In the genomic region with DNA sequence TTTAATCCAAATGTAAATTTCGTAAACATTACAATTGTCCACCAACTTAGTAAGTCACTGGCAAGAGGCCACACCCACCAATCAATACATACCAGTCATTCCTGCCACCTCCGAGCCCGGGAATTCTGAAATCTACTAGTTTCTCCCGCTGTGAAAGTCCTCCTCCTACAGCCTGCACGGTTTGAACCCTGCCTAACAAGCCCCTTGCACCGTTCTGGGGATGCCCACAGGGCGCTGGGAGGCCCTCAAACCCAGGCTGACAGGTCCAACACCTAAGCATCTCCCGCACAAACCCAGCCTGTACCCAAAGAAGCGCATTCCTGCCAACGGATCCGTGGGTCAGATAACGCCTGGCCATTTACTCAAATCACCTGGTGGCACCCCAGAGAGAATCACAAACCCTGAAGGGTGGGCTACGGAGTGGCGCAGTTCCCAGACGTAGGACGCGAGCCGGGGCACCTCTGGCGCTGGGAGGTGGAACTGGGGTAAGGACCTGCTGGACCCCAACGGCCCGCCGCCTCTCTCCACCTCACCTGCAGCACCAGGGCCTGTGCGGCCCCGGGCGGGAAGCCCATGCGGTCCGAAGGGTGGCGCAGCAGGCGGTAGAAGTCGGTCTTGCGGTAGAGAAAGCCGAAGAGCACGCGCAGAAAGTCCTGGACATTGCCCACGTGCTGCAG, we compare ENCODE assay signal across 8 mouse cellular contexts. TPM values are rescaled to one million over a fixed set of nuclear protein-coding genes. Genes with fewer than 3 reads are reported as not detected.
DNase-seq lines count a peak whose midpoint lies in the region; ATAC-seq and TF ChIP-seq lines count a peak whose summit lies in the region.

A730071L15Rik (plus strand) TSS at position 620 of the 677 bp plus-strand sequence.

- peak; percentile 66 for ATAC-seq in heart, embryonic 11.5 days (replicated peaks; ENCODE audit: insufficient number of reproducible peaks, low FRiP score, low TSS enrichment)
- peak; percentile 67 for ATAC-seq in hindbrain, embryonic 16.5 days

- TF ChIP-seq CTCF in ES-Bruce4 (IDR thresholded peaks at IDR 0.05; ENCODE audit: low read depth, low read length) = no peak

- H3K4me1 ChIP-seq in heart, embryonic 11.5 days (ENCODE audit: control insufficient read depth, insufficient read depth, low read length) = peaks cover 14% of the 10 kb centered on the region
- peaks cover 4% of the 10 kb centered on the region for H3K4me1 ChIP-seq in ES-Bruce4 (ENCODE audit: control insufficient read depth, insufficient read depth, low read length)
- peaks cover 22% of the 10 kb centered on the region for H3K4me1 ChIP-seq in embryonic facial prominence, embryonic 10.5 days
- H3K4me1 ChIP-seq in hindbrain, embryonic 16.5 days (ENCODE audit: control insufficient read depth, insufficient read depth, low read depth, low read length) = peaks cover 18% of the 10 kb centered on the region
- H3K4me1 ChIP-seq in midbrain, embryonic 10.5 days = peaks cover 21% of the 10 kb centered on the region

- H3K4me3 ChIP-seq in heart, embryonic 11.5 days (ENCODE audit: low read depth, low read length) = peak within 1 kb of the TSS; percentile 97
- H3K4me3 ChIP-seq in ES-Bruce4 (ENCODE audit: low read depth, low read length) = peak within 1 kb of the TSS; percentile 76
- H3K4me3 ChIP-seq in embryonic facial prominence, embryonic 10.5 days = peak within 1 kb of the TSS; percentile 79
- peak within 1 kb of the TSS; percentile 75 for H3K4me3 ChIP-seq in hindbrain, embryonic 16.5 days (ENCODE audit: low read length)
- H3K4me3 ChIP-seq in midbrain, embryonic 10.5 days = peak within 1 kb of the TSS; percentile 99

- peak within 1 kb of the TSS; percentile 96 for H3K4me2 ChIP-seq in heart, embryonic 11.5 days
- H3K4me2 ChIP-seq in hindbrain, embryonic 16.5 days (ENCODE audit: low read length) = peak within 1 kb of the TSS; percentile 79

- TF ChIP-seq EP300 in ES-Bruce4 (IDR thresholded peaks at IDR 0.05; ENCODE audit: insufficient read depth, low read depth, low read length) = no peak

- peak within 1 kb of the TSS; percentile 90 for H3K9ac ChIP-seq in heart, embryonic 11.5 days (ENCODE audit: low read depth, low read length)
- peak within 1 kb of the TSS; percentile 85 for H3K9ac ChIP-seq in ES-Bruce4 (ENCODE audit: low read depth, poor library complexity, severe bottlenecking)
- peak within 1 kb of the TSS; percentile 83 for H3K9ac ChIP-seq in hindbrain, embryonic 16.5 days (ENCODE audit: low read depth, low read length)

- H3K27ac ChIP-seq in heart, embryonic 11.5 days (ENCODE audit: low read depth, low read length) = peak within 1 kb of the TSS; percentile 90
- H3K27ac ChIP-seq in ES-Bruce4 (ENCODE audit: insufficient read depth, low read length) = peak within 1 kb of the TSS; percentile 59
- peak within 1 kb of the TSS; percentile 95 for H3K27ac ChIP-seq in embryonic facial prominence, embryonic 10.5 days (replicated peaks)
- H3K27ac ChIP-seq in hindbrain, embryonic 16.5 days (ENCODE audit: low read depth, low read length) = peak within 1 kb of the TSS; percentile 97
- peak within 1 kb of the TSS; percentile 96 for H3K27ac ChIP-seq in midbrain, embryonic 10.5 days (replicated peaks)

- no peaks in the 10 kb centered on the region for H3K36me3 ChIP-seq in heart, embryonic 11.5 days (ENCODE audit: control insufficient read depth, insufficient read depth, low read length)
- H3K36me3 ChIP-seq in ES-Bruce4 (ENCODE audit: control insufficient read depth, insufficient read depth, low read length, poor library complexity, severe bottlenecking) = peaks cover under 1% of the 10 kb centered on the region; the same call in 1 of the 2 replicates
- H3K36me3 ChIP-seq in embryonic facial prominence, embryonic 10.5 days (replicated peaks) = peaks cover 17% of the 10 kb centered on the region; the same call in 1 of the 2 replicates
- no peaks in the 10 kb centered on the region for H3K36me3 ChIP-seq in hindbrain, embryonic 16.5 days (ENCODE audit: control insufficient read depth, insufficient read depth, low read length)
- peaks cover 15% of the 10 kb centered on the region for H3K36me3 ChIP-seq in midbrain, embryonic 10.5 days

- DNase-seq in heart, postnatal 4 days = no peak
- DNase-seq in embryonic facial prominence, embryonic 10.5 days (ENCODE audit: low spot score) = no peak
- DNase-seq in midbrain, embryonic 10.5 days (ENCODE audit: low spot score) = no peak
- no peak for DNase-seq in urinary bladder, postnatal 4 days (ENCODE audit: low spot score in 2 of 2)
- no peak for DNase-seq in layer of hippocampus, adult 9-11 months

- no peaks in the 10 kb centered on the region for H3K9me3 ChIP-seq in heart, embryonic 11.5 days (replicated peaks; ENCODE audit: control insufficient read depth, low read length)
- H3K9me3 ChIP-seq in ES-Bruce4 (replicated peaks; ENCODE audit: control insufficient read depth, insufficient read depth, low read length, poor library complexity, severe bottlenecking) = no peaks in the 10 kb centered on the region
- no peaks in the 10 kb centered on the region for H3K9me3 ChIP-seq in embryonic facial prominence, embryonic 10.5 days
- no peaks in the 10 kb centered on the region for H3K9me3 ChIP-seq in hindbrain, embryonic 16.5 days (ENCODE audit: control insufficient read depth, low read length)
- H3K9me3 ChIP-seq in midbrain, embryonic 10.5 days (replicated peaks) = no peaks in the 10 kb centered on the region

- H3K27me3 ChIP-seq in heart, embryonic 11.5 days (ENCODE audit: control insufficient read depth, insufficient read depth, low read length) = no peaks in the 10 kb centered on the region
- H3K27me3 ChIP-seq in ES-Bruce4 (ENCODE audit: control insufficient read depth, insufficient read depth, low read length, poor library complexity, severe bottlenecking) = no peaks in the 10 kb centered on the region
- H3K27me3 ChIP-seq in embryonic facial prominence, embryonic 10.5 days (replicated peaks; ENCODE audit: low read depth, poor library complexity, severe bottlenecking) = no peaks in the 10 kb centered on the region
- no peaks in the 10 kb centered on the region for H3K27me3 ChIP-seq in hindbrain, embryonic 16.5 days (replicated peaks; ENCODE audit: control insufficient read depth, insufficient read depth, low read length)
- H3K27me3 ChIP-seq in midbrain, embryonic 10.5 days (ENCODE audit: low read depth, poor library complexity, severe bottlenecking) = no peaks in the 10 kb centered on the region

- 2% methylated on average over 35 of the region's 35 CpGs for WGBS in heart, embryonic 11.5 days (ENCODE audit: insufficient replicate concordance)
- WGBS in embryonic facial prominence, embryonic 10.5 days = 1% methylated on average over 35 of the region's 35 CpGs
- WGBS in hindbrain, embryonic 16.5 days = 1% methylated on average over 35 of the region's 35 CpGs
- 2% methylated on average over 35 of the region's 35 CpGs for WGBS in midbrain, embryonic 10.5 days

- TF ChIP-seq POLR2A in ES-Bruce4 (IDR thresholded peaks at IDR 0.05; ENCODE audit: insufficient read depth, low read length) = no peak

RNA-seq across cellular contexts. Expression of gene A730071L15Rik, which starts in this region (rescaled TPM):
- 0.28 and 0.84 TPM in 2 replicates for polyA plus RNA-seq in heart, embryonic 11.5 days (2014; fragmentation: Nextera tagmentation; extraction: Ambion mirVana)
- under 1 TPM in 1 of 2 experiments, not detected in 1; 0.20 TPM for total RNA-seq in heart, postnatal 4 days (2021)
- 0.41 and 0.49 TPM in 2 replicates for polyA plus RNA-seq in ES-Bruce4 (2011; ENCODE audit: insufficient read depth, insufficient read length, low read depth, missing spikeins)
- polyA plus RNA-seq in embryonic facial prominence, embryonic 10.5 days (2016; fragmentation: Nextera tagmentation; extraction: Ambion mirVana) = 0.20 and 0.57 TPM in 2 replicates
- polyA plus RNA-seq in hindbrain, embryonic 16.5 days (2015; fragmentation: Nextera tagmentation; extraction: Ambion mirVana) = 0.71 and 0.81 TPM in 2 replicates
- 0.37 and 0.84 TPM in 2 replicates for polyA plus RNA-seq in midbrain, embryonic 10.5 days (2016; fragmentation: Nextera tagmentation; extraction: Ambion mirVana)

Comparison
In these comparisons a context has a peak if more than half of its experiments do, and no peak if none do; other contexts are left out.
1. Peak in ATAC-seq, H3K4me3 ChIP-seq, H3K27ac ChIP-seq, H3K9ac ChIP-seq and H3K4me2 ChIP-seq in heart, embryonic 11.5 days; RNA of the gene not detected or under 1 TPM.
2. Peak in ATAC-seq, H3K4me3 ChIP-seq, H3K27ac ChIP-seq, H3K9ac ChIP-seq and H3K4me2 ChIP-seq in hindbrain, embryonic 16.5 days; RNA of the gene not detected or under 1 TPM.